13 mouse cellular contexts compared by ENCODE assay signal in genomic region chr1:36587860-36588259, GRCm38 (mm10). TPM values are rescaled to one million over a fixed set of nuclear protein-coding genes. Genes with fewer than 3 reads are reported as not detected.
DNase-seq lines count a peak whose midpoint lies in the region; ATAC-seq lines count a peak whose summit lies in the region.
"Had no signal": no experiment of that assay in that cellular context is flagged by ENCODE, and none has a peak within 500 bp of the region (broad histone marks: within the 10 kb centered on the region; RNA-seq: fewer than 3 reads in every experiment).

No protein-coding gene starts in this region.

- H3K27ac ChIP-seq in forebrain, embryonic 10.5 days = peak overlapping the region; percentile 74; the same call in 1 of the 2 replicates
- H3K27ac ChIP-seq in forebrain, embryonic 14.5 days (ENCODE audit: low read depth, low read length) = no peak overlapping the region
- H3K27ac ChIP-seq in kidney, embryonic 14.5 days (ENCODE audit: low read depth, low read length) = no peak overlapping the region
- H3K27ac ChIP-seq in brown adipose tissue, adult 24 weeks (replicated peaks; ENCODE audit: low read depth, low read length) = peak overlapping the region; percentile 90
- peak overlapping the region; percentile 94 for H3K27ac ChIP-seq in limb, embryonic 12.5 days
- H3K27ac ChIP-seq: liver, embryonic 15.5 days had no signal

- H3K4me2 ChIP-seq in forebrain, embryonic 14.5 days (ENCODE audit: low read length) = no peak overlapping the region
- no peak overlapping the region for H3K4me2 ChIP-seq in kidney, embryonic 14.5 days (replicated peaks; ENCODE audit: low read depth, low read length)
- H3K4me2 ChIP-seq in limb, embryonic 12.5 days = no peak overlapping the region
- H3K4me2 ChIP-seq: liver, embryonic 15.5 days; midbrain, embryonic 11.5 days had no signal

- no peak overlapping the region for H3K4me3 ChIP-seq in forebrain, embryonic 10.5 days
- H3K4me3 ChIP-seq in forebrain, embryonic 14.5 days (ENCODE audit: low read depth, low read length) = no peak overlapping the region
- H3K4me3 ChIP-seq in kidney, embryonic 14.5 days (ENCODE audit: low read length) = no peak overlapping the region
- H3K4me3 ChIP-seq in brown adipose tissue, adult 24 weeks (ENCODE audit: insufficient read depth, low read depth, low read length) = no peak overlapping the region
- H3K4me3 ChIP-seq in limb, embryonic 12.5 days (replicated peaks) = no peak overlapping the region
- H3K4me3 ChIP-seq: liver, embryonic 15.5 days had no signal

- no peaks in the 10 kb centered on the region for H3K9me3 ChIP-seq in forebrain, embryonic 10.5 days
- no peaks in the 10 kb centered on the region for H3K9me3 ChIP-seq in forebrain, embryonic 14.5 days (replicated peaks; ENCODE audit: control insufficient read depth, low read length)
- H3K9me3 ChIP-seq in kidney, embryonic 14.5 days (ENCODE audit: control insufficient read depth, low read length) = no peaks in the 10 kb centered on the region
- no peaks in the 10 kb centered on the region for H3K9me3 ChIP-seq in limb, embryonic 12.5 days
- H3K9me3 ChIP-seq: liver, embryonic 15.5 days had no signal

- peaks cover 33% of the 10 kb centered on the region for H3K27me3 ChIP-seq in forebrain, embryonic 10.5 days (ENCODE audit: poor library complexity, severe bottlenecking)
- peaks cover 22% of the 10 kb centered on the region for H3K27me3 ChIP-seq in forebrain, embryonic 14.5 days (replicated peaks; ENCODE audit: control insufficient read depth, insufficient read depth, low read length)
- H3K27me3 ChIP-seq in kidney, embryonic 14.5 days (ENCODE audit: control insufficient read depth, insufficient read depth, low read length) = no peaks in the 10 kb centered on the region
- H3K27me3 ChIP-seq in limb, embryonic 12.5 days = no peaks in the 10 kb centered on the region
- H3K27me3 ChIP-seq: liver, embryonic 15.5 days had no signal

- 90% methylated on average over 6 of the region's 6 CpGs for WGBS in forebrain, embryonic 10.5 days
- 91% methylated on average over 6 of the region's 6 CpGs for WGBS in forebrain, embryonic 14.5 days
- 94% methylated on average over 6 of the region's 6 CpGs for WGBS in kidney, embryonic 14.5 days
- WGBS in limb, embryonic 12.5 days = 83% methylated on average over 6 of the region's 6 CpGs

- peaks cover 60% of the 10 kb centered on the region for H3K4me1 ChIP-seq in forebrain, embryonic 10.5 days
- no peaks in the 10 kb centered on the region for H3K4me1 ChIP-seq in forebrain, embryonic 14.5 days (ENCODE audit: control insufficient read depth, insufficient read depth, low read length)
- peaks cover 25% of the 10 kb centered on the region for H3K4me1 ChIP-seq in kidney, embryonic 14.5 days (ENCODE audit: control insufficient read depth, insufficient read depth, low read length)
- peaks cover 16% of the 10 kb centered on the region for H3K4me1 ChIP-seq in brown adipose tissue, adult 24 weeks (ENCODE audit: control insufficient read depth, insufficient read depth, insufficient read length, low read length)
- peaks cover 73% of the 10 kb centered on the region for H3K4me1 ChIP-seq in limb, embryonic 12.5 days (replicated peaks)

- H3K9ac ChIP-seq in forebrain, embryonic 14.5 days (ENCODE audit: low read length) = no peak overlapping the region
- H3K9ac ChIP-seq in kidney, embryonic 14.5 days (ENCODE audit: low read depth, low read length) = 0 out of 2 replicates have a peak overlapping the region, but pooled peaks have one; percentile 28
- H3K9ac ChIP-seq in limb, embryonic 12.5 days (replicated peaks) = no peak overlapping the region
- H3K9ac ChIP-seq: liver, embryonic 15.5 days had no signal

- no peak for DNase-seq in forebrain, embryonic 10.5 days (ENCODE audit: extremely low spot score, low spot score)
- DNase-seq in forebrain, embryonic 14.5 days (ENCODE audit: low spot score) = no peak
- DNase-seq in kidney, adult 18-20 months = no peak
- no peak for DNase-seq in frontal cortex, postnatal 10 days (ENCODE audit: low spot score in 2 of 2)
- DNase-seq in urinary bladder, postnatal 4 days (ENCODE audit: low spot score in 2 of 2) = no peak
- DNase-seq: adrenal gland, adult 8-10 months; cerebellum, postnatal 14 days; spleen, adult 18-20 months had no signal

- H3K36me3 ChIP-seq in forebrain, embryonic 10.5 days (replicated peaks) = no peaks in the 10 kb centered on the region
- H3K36me3 ChIP-seq in forebrain, embryonic 14.5 days (ENCODE audit: control insufficient read depth, insufficient read depth, low read length) = no peaks in the 10 kb centered on the region
- H3K36me3 ChIP-seq in kidney, embryonic 14.5 days (ENCODE audit: control insufficient read depth, insufficient read depth, low read length) = no peaks in the 10 kb centered on the region
- no peaks in the 10 kb centered on the region for H3K36me3 ChIP-seq in limb, embryonic 12.5 days
- H3K36me3 ChIP-seq: liver, embryonic 15.5 days had no signal

- ATAC-seq in forebrain, embryonic 14.5 days = no peak
- no peak for ATAC-seq in kidney, embryonic 14.5 days (ENCODE audit: low FRiP score, low TSS enrichment)
- no peak for ATAC-seq in limb, embryonic 12.5 days (ENCODE audit: insufficient number of reproducible peaks, insufficient read depth, low FRiP score, low TSS enrichment, low read depth)

RNA-seq across cellular contexts. Expression of gene Sema4c, which starts 29.7 kb away (rescaled TPM):
- polyA plus RNA-seq in forebrain, embryonic 10.5 days (2016; fragmentation: Nextera tagmentation; extraction: Ambion mirVana) = 20.1 and 21.7 TPM in 2 replicates
- 5.9 and 6.9 TPM in 2 replicates for polyA plus RNA-seq in forebrain, embryonic 14.5 days (2014; fragmentation: Nextera tagmentation; extraction: Ambion mirVana)
- polyA plus RNA-seq in kidney, embryonic 14.5 days (2014; fragmentation: Nextera tagmentation; extraction: Ambion mirVana) = 4.8 and 6.0 TPM in 2 replicates
- polyA plus RNA-seq in brown adipose tissue, adult 24 weeks (2012; ENCODE audit: insufficient read depth, insufficient read length, missing spikeins) = 4.1 and 6.7 TPM in 2 replicates
- 34.1 and 35.3 TPM in 2 replicates for polyA plus RNA-seq in limb, embryonic 12.5 days (2016; fragmentation: Nextera tagmentation; extraction: Ambion mirVana)

RNA-seq across cellular contexts. Expression of gene Ankrd39, which starts 40.6 kb away (rescaled TPM):
- polyA plus RNA-seq in forebrain, embryonic 10.5 days (2016; fragmentation: Nextera tagmentation; extraction: Ambion mirVana) = 17.9 and 22.2 TPM in 2 replicates
- 15.4 and 15.7 TPM in 2 replicates for polyA plus RNA-seq in forebrain, embryonic 14.5 days (2014; fragmentation: Nextera tagmentation; extraction: Ambion mirVana)
- 22.4 and 22.7 TPM in 2 replicates for polyA plus RNA-seq in kidney, embryonic 14.5 days (2014; fragmentation: Nextera tagmentation; extraction: Ambion mirVana)
- 5.0 and 8.4 TPM in 2 replicates for polyA plus RNA-seq in brown adipose tissue, adult 24 weeks (2012; ENCODE audit: insufficient read depth, insufficient read length, missing spikeins)
- polyA plus RNA-seq in limb, embryonic 12.5 days (2016; fragmentation: Nextera tagmentation; extraction: Ambion mirVana) = 24.1 and 26.8 TPM in 2 replicates

RNA-seq across cellular contexts. Expression of gene Gm42417, which starts 48.6 kb away (rescaled TPM):
- polyA plus RNA-seq in forebrain, embryonic 10.5 days (2016; fragmentation: Nextera tagmentation; extraction: Ambion mirVana) = not detected in 2 replicates
- 0.22 TPM in 1 of 2 replicates, not detected in the other for polyA plus RNA-seq in forebrain, embryonic 14.5 days (2014; fragmentation: Nextera tagmentation; extraction: Ambion mirVana)
- polyA plus RNA-seq in kidney, embryonic 14.5 days (2014; fragmentation: Nextera tagmentation; extraction: Ambion mirVana) = 0.26 TPM in 1 of 2 replicates, not detected in the other
- 4.1 and 7.8 TPM in 2 replicates for polyA plus RNA-seq in brown adipose tissue, adult 24 weeks (2012; ENCODE audit: insufficient read depth, insufficient read length, missing spikeins)
- 0.67 and 0.74 TPM in 2 replicates for polyA plus RNA-seq in limb, embryonic 12.5 days (2016; fragmentation: Nextera tagmentation; extraction: Ambion mirVana)
- polyA plus RNA-seq: liver, embryonic 15.5 days; midbrain, embryonic 11.5 days had no signal

RNA-seq across cellular contexts. Expression of gene Ankrd23, which starts 51.2 kb away (rescaled TPM):
- 15.3 and 16.5 TPM in 2 replicates for polyA plus RNA-seq in forebrain, embryonic 10.5 days (2016; fragmentation: Nextera tagmentation; extraction: Ambion mirVana)
- 3.8 and 5.2 TPM in 2 replicates for polyA plus RNA-seq in forebrain, embryonic 14.5 days (2014; fragmentation: Nextera tagmentation; extraction: Ambion mirVana)
- 10.5 and 14.6 TPM in 2 replicates for polyA plus RNA-seq in kidney, embryonic 14.5 days (2014; fragmentation: Nextera tagmentation; extraction: Ambion mirVana)
- 17.9 and 25.2 TPM in 2 replicates for polyA plus RNA-seq in brown adipose tissue, adult 24 weeks (2012; ENCODE audit: insufficient read depth, insufficient read length, missing spikeins)
- polyA plus RNA-seq in limb, embryonic 12.5 days (2016; fragmentation: Nextera tagmentation; extraction: Ambion mirVana) = 18.5 and 19.0 TPM in 2 replicates

Comparison
In these comparisons a context has a peak if more than half of its experiments do, and no peak if none do; other contexts are left out.
1. H3K27ac ChIP-seq: peak in forebrain, embryonic 10.5 days (single experiment), brown adipose tissue, adult 24 weeks (single experiment) and limb, embryonic 12.5 days (single experiment); none in forebrain, embryonic 14.5 days (single experiment) and kidney, embryonic 14.5 days (single experiment).